8 mouse cellular contexts compared by ENCODE assay signal in genomic region chr17:27011998-27012672, GRCm38 (mm10). TPM values are rescaled to one million over a fixed set of nuclear protein-coding genes. Genes with fewer than 3 reads are reported as not detected.
DNase-seq lines count a peak whose midpoint lies in the region; ATAC-seq and TF ChIP-seq lines count a peak whose summit lies in the region.

No protein-coding gene starts in this region.

- intact Hi-C loops in heart, postnatal 14 days (cut with DNase I): no loop called here
- intact Hi-C loops in left cerebral cortex, postnatal 36 days (cut with DNase I): no loop called here

- no peak for TF ChIP-seq CTCF in cerebellum, adult 2 months (IDR thresholded peaks at IDR 0.05; ENCODE audit: borderline replicate concordance, insufficient read depth, low read depth, low read length)

- H3K27me3 ChIP-seq in heart, embryonic 14.5 days (ENCODE audit: control insufficient read depth, insufficient read depth, low read length): no peaks in the 10 kb centered on the region
- no peaks in the 10 kb centered on the region; the same call in 1 of the 2 replicates for H3K27me3 ChIP-seq in liver, embryonic 12.5 days (replicated peaks)
- no peaks in the 10 kb centered on the region for H3K27me3 ChIP-seq in cerebellum, adult 2 months (ENCODE audit: control insufficient read depth, insufficient read depth, low read length)

- H3K4me3 ChIP-seq in heart, embryonic 14.5 days (ENCODE audit: control insufficient read depth in 1 of 2, insufficient read depth in 1 of 2, low read depth in 1 of 2, low read length in 2 of 2): no peak overlapping the region
- peak overlapping the region; percentile 28 for H3K4me3 ChIP-seq in liver, embryonic 12.5 days
- H3K4me3 ChIP-seq in cerebellum, adult 2 months (replicated peaks; ENCODE audit: insufficient read depth, low read depth, low read length): no peak overlapping the region

- H3K4me2 ChIP-seq in heart, embryonic 14.5 days (ENCODE audit: low read length): no peak overlapping the region
- H3K4me2 ChIP-seq in liver, embryonic 12.5 days: peak overlapping the region; percentile 62

- no peak for TF ChIP-seq POLR2A in cerebellum, adult 2 months (IDR thresholded peaks at IDR 0.05; ENCODE audit: borderline replicate concordance, insufficient read depth, low read length)

- no peak overlapping the region for H3K9ac ChIP-seq in heart, embryonic 14.5 days (ENCODE audit: low read length)
- H3K9ac ChIP-seq in liver, embryonic 12.5 days: peak overlapping the region; percentile 29; the same call in 1 of the 2 replicates

- H3K27ac ChIP-seq in heart, embryonic 14.5 days (replicated peaks in 1 of 2; ENCODE audit: control insufficient read depth in 1 of 2, insufficient read depth in 1 of 2, low read depth in 2 of 2, low read length in 2 of 2): no peak overlapping the region
- H3K27ac ChIP-seq in liver, embryonic 12.5 days: peak overlapping the region; percentile 7; the same call in 1 of the 2 replicates
- no peak overlapping the region for H3K27ac ChIP-seq in cerebellum, adult 2 months (ENCODE audit: insufficient read depth, low read length)

- WGBS in heart, embryonic 14.5 days: 49% methylated on average over 14 of the region's 14 CpGs
- 23% methylated on average over 14 of the region's 14 CpGs for WGBS in liver, embryonic 12.5 days (ENCODE audit: insufficient replicate concordance)
- WGBS in cerebellum, adult 2 months: 67% methylated on average over 14 of the region's 14 CpGs

- peaks cover 0 to 5% of the 10 kb centered on the region in 2 experiments; a peak in 1 of 4 replicates for H3K4me1 ChIP-seq in heart, embryonic 14.5 days (ENCODE audit: control insufficient read depth in 2 of 2, insufficient read depth in 2 of 2, low read length in 2 of 2)
- H3K4me1 ChIP-seq in liver, embryonic 12.5 days: peaks cover 22% of the 10 kb centered on the region
- no peaks in the 10 kb centered on the region for H3K4me1 ChIP-seq in cerebellum, adult 2 months (ENCODE audit: control insufficient read depth, insufficient read depth, low read length)

- 0 out of 2 replicates have a peak, but pooled peaks have one; percentile 36 for ATAC-seq in heart, embryonic 14.5 days (ENCODE audit: insufficient number of reproducible peaks, insufficient read depth, low FRiP score, low read depth)
- ATAC-seq in liver, embryonic 12.5 days: peak; percentile 68

- no peak for DNase-seq in heart, postnatal 14 days
- DNase-seq in MEL-GATA-1-ER (ENCODE audit: extremely low read depth, low read depth): peak; percentile 95
- DNase-seq in spleen, postnatal 14 days (ENCODE audit: low spot score in 2 of 2): peak; percentile 37 to 44
- no peak for DNase-seq in cerebellum, adult 2 months
- DNase-seq in cerebellum, adult 9-10 months: no peak
- no peak for DNase-seq in left cerebral cortex, postnatal 36 days (ENCODE audit: low spot score in 2 of 2)

- no peaks in the 10 kb centered on the region for H3K9me3 ChIP-seq in heart, embryonic 14.5 days (ENCODE audit: control insufficient read depth, low read length)
- no peaks in the 10 kb centered on the region for H3K9me3 ChIP-seq in liver, embryonic 12.5 days (replicated peaks)

- no peaks in the 10 kb centered on the region for H3K36me3 ChIP-seq in heart, embryonic 14.5 days (ENCODE audit: control insufficient read depth, insufficient read depth, low read length)
- no peaks in the 10 kb centered on the region for H3K36me3 ChIP-seq in liver, embryonic 12.5 days

RNA-seq across cellular contexts. Expression of gene Bak1, which starts 16.7 kb away (rescaled TPM):
- polyA plus RNA-seq in heart, embryonic 14.5 days (2014; fragmentation: Nextera tagmentation; extraction: Ambion mirVana): 8.2 and 10.5 TPM in 2 replicates
- total RNA-seq in heart, postnatal 14 days (2021): 10 to 100 TPM; 30.6 to 36.0 TPM
- polyA plus RNA-seq in liver, embryonic 12.5 days (2016; fragmentation: Nextera tagmentation; extraction: Ambion mirVana): 2.7 and 3.2 TPM in 2 replicates
- 19.0 and 19.9 TPM in 2 replicates for polyA plus RNA-seq in cerebellum, adult 2 months (2012; rRNA removed)
- 10 to 100 TPM; 13.9 to 16.5 TPM for total RNA-seq in left cerebral cortex, postnatal 36 days (2021)

RNA-seq across cellular contexts. Expression of gene Zbtb9, which starts 39.2 kb away (rescaled TPM):
- polyA plus RNA-seq in heart, embryonic 14.5 days (2014; fragmentation: Nextera tagmentation; extraction: Ambion mirVana): 6.8 TPM in 2 replicates
- total RNA-seq in heart, postnatal 14 days (2021): 1 to 10 TPM; 1.7 to 3.3 TPM
- 8.9 and 9.2 TPM in 2 replicates for polyA plus RNA-seq in liver, embryonic 12.5 days (2016; fragmentation: Nextera tagmentation; extraction: Ambion mirVana)
- 13.9 and 14.7 TPM in 2 replicates for polyA plus RNA-seq in cerebellum, adult 2 months (2012; rRNA removed)
- 10 to 100 TPM; 14.9 to 16.7 TPM for total RNA-seq in left cerebral cortex, postnatal 36 days (2021)

RNA-seq across cellular contexts. Expression of gene Itpr3, which starts 45.0 kb away (rescaled TPM):
- polyA plus RNA-seq in heart, embryonic 14.5 days (2014; fragmentation: Nextera tagmentation; extraction: Ambion mirVana): 1.7 TPM in 2 replicates
- 1 to 10 TPM; 7.2 to 7.7 TPM for total RNA-seq in heart, postnatal 14 days (2021)
- polyA plus RNA-seq in liver, embryonic 12.5 days (2016; fragmentation: Nextera tagmentation; extraction: Ambion mirVana): 1.2 and 1.3 TPM in 2 replicates
- 6.5 and 7.6 TPM in 2 replicates for polyA plus RNA-seq in cerebellum, adult 2 months (2012; rRNA removed)
- total RNA-seq in left cerebral cortex, postnatal 36 days (2021): 1 to 10 TPM; 2.0 to 3.4 TPM

Comparison
In these comparisons a context has a peak if more than half of its experiments do, and no peak if none do; other contexts are left out.
1. DNase-seq: peak in MEL-GATA-1-ER (single experiment) and spleen, postnatal 14 days (2 of 2); none in heart, postnatal 14 days (0 of 2), cerebellum, adult 2 months (0 of 2), cerebellum, adult 9-10 months (single experiment) and left cerebral cortex, postnatal 36 days (0 of 2).